Mouse (Mus musculus): Measurements from ENCODE around the gene Cox7a2l.

Gene Cox7a2l

DNA sequence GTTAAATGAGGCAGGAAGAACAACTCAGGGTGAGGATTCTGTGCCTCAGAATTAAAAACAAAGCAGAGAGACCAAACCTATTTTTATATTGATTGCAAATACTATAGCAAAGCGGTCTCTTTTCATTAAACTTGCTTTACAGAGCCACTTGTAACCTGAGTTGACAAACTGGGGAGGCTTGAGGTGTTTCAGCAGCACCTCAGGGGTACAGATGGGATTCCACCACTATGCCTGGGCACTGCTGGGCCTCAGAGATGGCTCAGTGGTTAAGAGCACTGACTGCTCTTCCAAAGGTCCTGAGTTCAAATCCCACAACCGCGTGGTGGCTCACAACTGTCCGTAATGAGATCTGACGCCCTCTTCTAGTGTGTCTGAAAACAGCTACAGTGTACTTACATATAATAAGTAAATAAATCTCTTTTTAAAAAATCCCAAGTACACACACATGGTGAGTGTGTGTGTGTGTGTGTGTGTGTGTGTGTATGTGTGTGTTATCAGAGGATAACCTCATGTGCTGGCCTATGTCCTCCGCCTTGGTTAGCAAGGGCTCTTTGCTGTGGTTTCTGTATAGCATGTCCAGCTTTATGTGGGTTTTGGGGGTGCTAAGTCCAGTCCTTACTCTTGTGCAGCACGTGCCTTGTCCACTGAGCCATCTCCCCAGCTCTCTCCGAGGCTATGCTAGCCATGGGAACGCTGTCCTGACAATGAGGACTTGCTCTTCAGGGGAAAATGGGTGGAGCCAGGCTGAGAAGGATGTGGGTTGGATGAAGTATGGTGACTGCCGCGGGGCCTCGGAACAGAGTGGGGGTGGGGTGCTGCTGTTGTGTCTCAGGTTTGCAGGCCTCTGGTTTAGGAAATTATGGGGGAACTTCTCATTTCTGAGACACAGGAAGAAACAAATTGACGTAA, 9.7 kb upstream of the Cox7a2l start:
- peak; percentile 85 for DNase-seq (ENCODE audit: low spot score)

- peak; percentile 76 for DNase-seq (ENCODE audit: low spot score)
Observed at GRCm38 (mm10) chr17:83526091-83526561, 9.0 kb upstream of the Cox7a2l start.

DNA sequence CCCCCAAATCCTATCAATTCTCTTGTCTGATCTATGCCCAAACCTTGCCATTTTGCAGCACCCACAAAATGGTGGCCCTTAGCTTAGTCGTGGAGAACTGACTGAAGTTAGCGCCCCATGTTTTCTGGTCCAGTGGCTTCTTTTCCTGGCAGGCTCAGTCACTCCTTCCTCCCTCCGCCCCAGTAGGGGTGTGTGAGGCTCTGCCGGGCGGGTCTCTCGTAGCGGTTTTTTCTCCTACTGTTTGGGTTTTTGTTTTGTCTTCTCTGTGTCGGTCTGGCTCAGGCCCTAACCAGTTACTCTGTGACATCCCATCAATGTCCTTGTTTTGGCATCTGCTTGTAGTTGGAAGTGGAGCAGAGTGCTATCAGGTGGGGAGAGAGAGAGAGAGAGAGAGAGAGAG, 8.5 kb upstream of the Cox7a2l start:
- DNase-seq (ENCODE audit: low spot score) = peak; percentile 53

DNA sequence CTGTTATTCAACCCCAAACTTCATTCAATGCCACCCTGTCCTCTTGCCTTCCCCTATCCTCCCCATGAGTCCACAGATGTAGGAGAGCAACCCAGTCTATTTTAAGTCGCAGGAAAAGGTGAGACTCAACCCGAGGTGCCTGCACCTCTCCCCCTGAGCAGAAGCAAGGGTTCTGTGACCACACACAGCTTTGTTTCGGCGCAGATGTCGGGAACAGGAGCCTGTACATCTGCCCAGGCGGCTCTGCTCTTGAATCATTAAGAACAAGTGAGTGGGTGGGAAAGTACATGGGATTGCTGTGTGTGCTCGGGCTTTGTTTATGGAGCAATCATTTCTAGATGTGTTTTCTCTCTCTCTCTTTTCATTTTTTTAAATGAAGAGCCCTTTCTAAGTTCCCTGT, 7.6 kb upstream of the Cox7a2l start:
- no peak for DNase-seq (ENCODE audit: low spot score)

GRCm38 (mm10) chr17:83522590-83523379, 5.7 kb upstream of the Cox7a2l start:
- DNase-seq (ENCODE audit: low spot score) = no peak

DNA sequence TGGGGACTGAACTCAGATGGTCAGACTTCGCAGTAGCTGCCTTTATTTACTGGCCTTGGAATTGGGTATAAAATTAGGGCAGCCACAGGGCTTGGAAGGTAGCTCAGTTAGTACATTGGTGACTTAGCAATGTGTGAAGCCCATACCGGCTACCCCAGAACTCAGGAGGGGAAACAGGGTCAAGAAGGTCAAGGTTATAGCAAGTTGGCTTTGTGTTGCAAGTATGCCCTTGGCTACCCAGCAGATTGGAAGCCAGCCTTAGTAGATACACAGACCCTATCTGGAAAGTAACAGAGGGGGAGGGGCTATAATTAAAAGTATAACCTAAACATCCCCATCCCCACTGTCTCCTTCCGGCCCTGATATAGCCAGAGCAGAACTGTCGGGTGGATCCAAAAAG, 4.8 kb upstream of the Cox7a2l start:
- DNase-seq (ENCODE audit: low spot score) = no peak

GRCm38 (mm10) chr17:83514213-83514701, 2.9 kb downstream of the Cox7a2l start:
- peak; percentile 96 for DNase-seq (ENCODE audit: low spot score)

- no peak for DNase-seq (ENCODE audit: low spot score)
Observed at GRCm38 (mm10) chr17:83513655-83514212, 3.4 kb downstream of the Cox7a2l start.

DNA sequence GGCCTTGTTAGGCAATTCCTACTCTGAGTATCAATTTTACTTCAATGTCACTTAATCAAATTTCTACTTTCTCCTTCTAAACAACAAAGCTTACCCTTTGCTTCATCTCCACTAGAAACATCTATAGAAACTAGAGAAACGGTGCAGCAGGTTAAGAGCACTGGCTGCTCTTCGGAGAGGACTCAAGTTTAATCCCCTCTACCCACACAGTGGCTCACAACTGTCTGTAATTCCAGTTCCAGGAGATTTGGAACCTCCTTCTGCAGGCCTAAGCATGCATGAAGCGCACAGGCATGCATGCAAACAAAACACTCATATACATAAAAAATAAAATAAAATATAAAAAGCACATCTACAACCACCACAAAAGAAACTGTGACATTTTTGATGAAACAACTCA, 5.0 kb downstream of the Cox7a2l start:
- no peak for DNase-seq (ENCODE audit: low spot score)

GRCm38 (mm10) chr17:83503693-83504092, 13.4 kb downstream of the Cox7a2l start:
- no peak for DNase-seq (ENCODE audit: low spot score)

DNA sequence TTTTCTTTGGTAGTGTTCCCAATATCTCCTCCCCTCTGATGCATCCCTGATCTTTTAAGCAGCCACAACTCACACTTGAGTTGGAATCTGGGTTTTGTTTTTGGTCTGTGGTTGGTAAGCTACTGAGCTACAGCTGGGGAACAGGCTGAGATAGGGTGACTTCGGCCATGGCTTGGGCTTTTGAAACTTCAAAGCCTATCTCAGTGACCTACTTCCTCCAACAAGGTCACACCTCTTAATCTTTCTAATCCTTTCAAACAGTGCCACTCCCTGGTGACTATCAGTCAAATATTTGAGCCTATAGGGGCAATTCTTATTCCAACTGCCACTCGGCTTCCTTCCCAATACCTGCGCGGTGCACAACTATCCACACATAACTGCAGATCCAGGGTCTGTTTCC, 17.4 kb downstream of the Cox7a2l start:
- no peak for DNase-seq (ENCODE audit: low spot score)

DNA sequence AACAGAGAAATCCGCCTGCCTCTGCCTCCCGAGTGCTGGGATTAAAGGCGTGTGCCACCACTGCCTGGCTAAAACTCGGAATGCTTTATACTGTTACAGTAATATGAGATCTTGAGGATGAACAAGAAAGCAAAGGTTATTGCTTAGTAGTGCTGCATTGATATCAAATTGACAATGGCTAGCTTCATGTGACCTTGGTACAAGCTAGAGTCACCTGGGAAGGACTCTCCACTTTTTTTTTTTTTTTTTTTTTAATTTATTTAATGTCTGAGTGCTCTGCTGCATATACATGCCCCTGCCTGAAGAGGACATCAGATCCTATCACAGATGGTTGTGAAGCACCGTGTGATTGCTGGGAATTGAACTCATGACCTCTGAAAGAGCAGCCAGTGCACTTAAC, 18.2 kb downstream of the Cox7a2l start:
- DNase-seq (ENCODE audit: low spot score) = no peak

GRCm38 (mm10) chr17:83487762-83488161, 29.4 kb downstream of the Cox7a2l start:
- DNase-seq (ENCODE audit: low spot score) = no peak

DNA sequence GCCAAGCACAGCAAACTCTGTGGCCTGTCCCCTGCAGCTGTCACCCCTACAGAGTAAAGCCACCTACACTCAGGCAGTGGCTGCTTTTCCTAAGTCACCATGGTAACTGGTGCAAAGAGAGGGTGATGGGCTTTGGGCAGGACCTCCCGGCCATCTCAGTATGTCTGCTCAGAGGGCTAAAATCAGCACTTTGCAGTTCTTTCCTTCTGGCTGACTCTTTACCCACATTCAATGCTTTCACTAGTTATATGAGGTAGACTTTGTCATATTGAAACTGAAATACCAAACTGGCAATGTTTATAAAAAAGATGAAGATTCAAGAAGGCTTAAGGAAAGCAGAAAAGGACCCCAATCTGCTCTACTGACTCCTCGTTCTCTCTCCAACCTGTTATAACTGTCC, 33.3 kb downstream of the Cox7a2l start:
- peak; percentile 30 for DNase-seq (ENCODE audit: low spot score)

DNA sequence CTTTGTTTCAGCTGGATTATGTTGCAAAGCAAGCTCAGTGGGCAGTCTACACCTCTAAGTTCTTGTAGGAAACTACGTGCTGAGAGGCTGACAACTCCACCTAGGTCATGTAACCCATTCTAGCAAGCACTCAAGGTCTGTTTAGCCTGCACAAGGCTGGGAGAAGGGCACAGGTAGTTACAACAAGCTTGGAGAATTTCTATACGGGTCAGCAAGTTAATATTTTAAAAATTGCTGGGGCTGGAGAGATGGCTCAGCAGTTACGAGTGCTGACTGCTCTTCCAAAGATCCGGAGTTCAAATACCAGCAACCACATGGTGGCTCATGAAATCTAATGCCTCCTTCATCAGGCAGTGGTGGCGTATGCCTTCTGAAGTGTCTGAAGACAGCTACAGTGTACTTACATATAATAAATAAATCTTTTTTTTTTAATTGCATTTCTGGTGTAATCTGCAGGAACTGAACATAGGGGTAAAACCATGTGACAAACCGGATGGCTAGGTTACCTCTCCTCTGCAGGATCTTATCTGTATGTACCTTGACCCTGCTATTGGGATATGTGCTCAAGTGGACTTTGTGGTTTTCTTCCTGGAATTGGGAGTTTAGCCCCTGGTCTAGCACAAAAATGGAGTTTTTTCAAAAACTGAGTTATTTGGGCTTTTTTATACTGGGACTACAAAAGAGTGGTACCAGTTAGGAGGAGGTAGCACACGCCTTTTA, 34.2 kb downstream of the Cox7a2l start:
- DNase-seq (ENCODE audit: low spot score) = peak; percentile 82

DNA sequence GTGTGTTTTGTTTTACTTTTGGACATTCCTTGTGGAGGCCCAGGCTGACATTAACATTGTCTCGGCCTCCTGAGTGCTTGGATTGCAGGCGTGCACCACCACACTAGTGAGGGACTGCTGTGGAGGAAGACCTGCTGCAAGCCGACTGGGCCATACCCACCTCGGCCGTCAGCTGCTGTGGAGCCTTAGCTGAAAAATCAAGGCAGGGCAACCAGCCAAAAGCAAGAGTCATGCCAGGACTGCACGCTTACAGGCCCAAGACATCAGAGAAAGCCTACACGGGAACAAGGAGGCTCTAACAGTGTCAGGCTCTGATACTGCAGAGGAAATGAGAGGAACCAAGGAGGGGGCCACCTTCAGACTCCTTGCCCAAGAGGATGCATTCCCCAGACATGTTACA, 35.6 kb downstream of the Cox7a2l start:
- DNase-seq (ENCODE audit: low spot score) = no peak

DNA sequence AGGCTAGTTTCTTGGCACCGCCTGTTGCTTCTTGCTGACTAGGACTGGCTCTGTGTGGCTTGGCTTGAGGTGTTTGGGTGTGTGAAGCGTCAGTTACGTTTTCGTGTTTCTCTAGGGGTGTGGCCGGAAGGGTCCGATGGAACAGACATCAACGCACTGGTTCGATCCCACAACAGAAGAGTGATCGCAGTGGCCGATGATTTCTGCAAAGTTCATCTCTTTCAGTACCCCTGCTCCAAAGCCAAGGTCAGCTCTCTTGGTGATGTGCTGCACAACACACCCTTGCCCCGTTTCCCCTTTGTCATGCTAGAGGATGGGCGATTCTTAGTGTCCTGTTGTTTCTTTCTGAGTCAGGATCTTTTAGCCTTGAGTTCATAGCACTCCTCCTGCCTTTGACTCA, 40.0 kb downstream of the Cox7a2l start:
- DNase-seq (ENCODE audit: low spot score) = no peak

DNA sequence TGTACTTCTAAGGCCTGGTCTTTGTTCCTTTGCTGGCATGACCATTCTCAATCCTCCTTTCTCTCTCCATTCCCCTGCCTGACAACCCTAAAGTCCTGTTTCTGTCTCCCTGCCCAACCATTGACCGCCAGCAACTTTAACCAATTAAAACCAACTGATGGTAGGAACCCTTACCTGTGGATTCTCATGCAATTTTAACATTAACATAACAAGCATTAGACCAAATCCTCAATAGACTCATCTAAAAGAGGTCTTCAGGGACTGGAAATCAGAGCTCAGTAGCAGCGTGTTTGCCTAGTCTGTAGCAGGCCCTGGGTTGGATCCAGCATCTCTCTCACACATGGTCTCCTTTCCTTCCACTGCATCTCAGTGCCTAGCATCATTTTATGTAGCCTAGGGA, 47.5 kb downstream of the Cox7a2l start:
- DNase-seq (ENCODE audit: low spot score) = no peak

- DNase-seq (ENCODE audit: low spot score) = no peak
Observed at GRCm38 (mm10) chr17:83466697-83467251, 50.4 kb downstream of the Cox7a2l start.

DNA sequence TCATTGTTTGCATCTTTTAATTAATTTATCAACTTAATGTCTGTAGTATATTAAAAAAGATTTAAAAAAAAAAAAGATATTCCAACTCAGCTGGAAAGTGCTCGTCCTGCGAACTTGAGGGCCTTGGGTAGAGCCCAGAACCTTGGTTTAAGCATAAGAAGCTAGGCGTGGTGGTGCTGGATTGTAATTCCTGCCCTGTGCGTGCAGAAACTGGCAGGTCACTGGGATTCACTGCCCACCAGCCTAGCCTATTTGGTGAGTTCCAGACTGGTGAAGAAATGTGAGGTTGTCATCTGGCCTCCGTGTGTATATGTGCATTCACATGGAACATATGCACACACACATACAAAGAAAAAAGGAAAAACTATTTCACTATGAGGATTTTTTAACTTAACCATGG, 51.2 kb downstream of the Cox7a2l start:
- no peak for DNase-seq (ENCODE audit: low spot score)

DNA sequence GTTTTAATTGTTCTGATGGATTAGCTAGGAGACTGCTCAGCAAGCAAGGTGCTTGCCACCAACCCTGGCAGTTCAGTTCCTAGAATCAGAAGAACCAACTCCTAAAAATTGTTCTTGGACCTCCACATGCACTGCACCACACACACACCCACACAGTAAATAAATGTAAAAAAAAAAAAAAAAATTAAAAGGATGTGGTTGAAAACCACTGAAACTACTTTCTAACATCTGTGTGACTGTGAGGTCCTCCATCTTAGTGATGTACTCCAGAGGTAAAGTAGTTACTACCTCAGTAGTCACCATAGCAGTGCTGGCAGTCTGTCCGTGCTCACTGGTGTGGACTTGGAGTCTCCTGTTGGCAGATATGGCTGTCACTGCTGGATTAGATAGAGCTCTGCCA, 59.9 kb downstream of the Cox7a2l start:
- DNase-seq (ENCODE audit: low spot score) = no peak

GRCm38 (mm10) chr17:83453587-83453986, 63.5 kb downstream of the Cox7a2l start:
- no peak for DNase-seq (ENCODE audit: low spot score)

Measured in yolk sac, embryonic 10.5 days (tissue).